Mouse (Mus musculus) intestine, embryonic 14.5 days (tissue): ENCODE measurements around the gene Ikzf2. TPM values are rescaled to one million over a fixed set of nuclear protein-coding genes. Genes with fewer than 3 reads are reported as not detected.

Source experiments
- ATAC-seq: fragments of 200-750 bp; cut with Nextera tagmentation; replicated peaks from 2 replicates; pipeline ENCODE4 v1.8.0; 2017; ENCODE audit warnings: low read depth, moderate number of reproducible peaks, moderate TSS enrichment, moderate library complexity; ENCODE audit not compliant: low FRiP score, low TSS enrichment
- DNase-seq: peaks from one replicate; pipeline ENCODE4 v3.0.0-alpha.2; 2018; ENCODE audit warnings: low spot score
- H3K27ac ChIP-seq: fragments of 300-500 bp; sonication (generic); 2 replicates; pipeline ENCODE4 v1.5.1; 2014; ENCODE audit warnings: low read depth, mild to moderate bottlenecking, control low read depth
- H3K27me3 ChIP-seq: fragments of 300-500 bp; sonication (generic); replicated peaks from 2 replicates; pipeline ENCODE4 v1.6.1; 2014; ENCODE audit warnings: low read length, control low read depth; ENCODE audit not compliant: control insufficient read depth, insufficient read depth
- H3K36me3 ChIP-seq: fragments of 300-500 bp; sonication (generic); 2 replicates; pipeline ENCODE4 v1.6.1; 2014; ENCODE audit warnings: low read length, control low read depth; ENCODE audit not compliant: control insufficient read depth, insufficient read depth
- H3K4me1 ChIP-seq: fragments of 300-500 bp; sonication (generic); replicated peaks from 2 replicates; pipeline ENCODE4 v1.6.1; 2014; ENCODE audit warnings: low read length, control low read depth, mixed read lengths; ENCODE audit not compliant: control insufficient read depth, insufficient read depth
- H3K4me2 ChIP-seq: fragments of 300-500 bp; sonication (generic); 2 replicates; pipeline ENCODE4 v1.6.1; 2014; ENCODE audit warnings: low read length
- H3K4me3 ChIP-seq: fragments of 300-500 bp; sonication (generic); 2 replicates; pipeline ENCODE4 v1.5.1; 2014; ENCODE audit warnings: low read depth, low read length, control low read depth, mixed read lengths
- H3K9ac ChIP-seq: fragments of 300-500 bp; sonication (generic); 2 replicates; pipeline ENCODE4 v1.6.1; 2014; ENCODE audit warnings: mild to moderate bottlenecking, low read length
- H3K9me3 ChIP-seq: fragments of 300-500 bp; sonication (generic); 2 replicates; pipeline ENCODE4 v1.6.1; 2016; ENCODE audit warnings: low read length, control low read depth; ENCODE audit not compliant: control insufficient read depth
- WGBS: fragments of 180-500 bp; shearing (Covaris S2); extraction: QIAGEN DNeasy Blood & Tissue Kit; methylation state at CpG from one replicate; pipeline ENCODE4 v1.1.7; 2014; 5-methylcytosine and 5-hydroxymethylcytosine counted together
- polyA plus RNA-seq: library from polyadenylated mRNA; unstranded; fragments of >200 nt; fragmentation: Nextera tagmentation; extraction: Ambion mirVana; gene quantifications from 2 replicates; pipeline ENCODE4 v1.2.1, GENCODE M21; 2014

The Ikzf2 gene
- polyA plus RNA-seq, 1 experiment from 2014 or later = 4.3 TPM

GRCm38 (mm10) chr1:69656047-69656782 is 30.8 kb downstream of the Ikzf2 start:
- Histone ChIP-seq H3K9ac (no peak overlapping the region), H3K4me3 (no peak overlapping the region), H3K9me3 (no peaks in the 10 kb centered on the region), H3K4me1 (no peaks in the 10 kb centered on the region; the same call in 1 of the 2 replicates), H3K4me2 (no peak overlapping the region), H3K27me3 (no peaks in the 10 kb centered on the region), H3K27ac (no peak overlapping the region), H3K36me3 (no peaks in the 10 kb centered on the region)
- DNase-seq (no peak), ATAC-seq (0 out of 2 replicates have a peak, but pooled peaks have one; percentile 27)
- 50% methylated on average over 5 of the region's 5 CpGs for WGBS

DNA sequence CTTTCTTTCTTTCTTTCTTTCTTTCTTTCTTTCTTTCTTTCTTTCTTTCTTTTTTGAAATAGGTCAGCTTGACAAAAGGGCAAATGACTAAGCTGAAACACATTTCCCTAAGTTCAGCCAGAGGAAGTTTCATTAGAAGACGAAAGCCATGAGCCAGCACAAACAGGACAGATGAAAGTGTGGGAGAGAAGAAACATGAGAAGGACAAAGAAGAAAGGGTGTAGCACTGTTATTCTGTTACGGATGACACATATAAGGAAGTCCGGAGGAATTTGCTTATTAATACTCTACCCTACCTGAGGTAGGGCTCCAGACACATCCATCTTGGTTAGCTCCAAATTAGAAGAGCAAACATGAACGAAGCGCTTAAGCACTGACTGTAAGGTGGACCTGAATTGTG is 31.7 kb downstream of the Ikzf2 start:
- Histone ChIP-seq H3K9me3 (no peaks in the 10 kb centered on the region), H3K27me3 (no peaks in the 10 kb centered on the region), H3K36me3 (no peaks in the 10 kb centered on the region), H3K4me1 (no peaks in the 10 kb centered on the region; the same call in 1 of the 2 replicates), H3K4me3 (no peak overlapping the region), H3K4me2 (no peak overlapping the region), H3K27ac (no peak overlapping the region), H3K9ac (no peak overlapping the region)
- DNase-seq = no peak
- ATAC-seq = no peak
- WGBS = 67% methylated on average over 5 of the region's 5 CpGs

- no peak for ATAC-seq
- H3K27ac ChIP-seq = no peak overlapping the region
- no peaks in the 10 kb centered on the region for H3K9me3 ChIP-seq
- WGBS = 36% methylated on average over 1 of the region's 1 CpGs
- H3K4me1 ChIP-seq = no peaks in the 10 kb centered on the region; the same call in 1 of the 2 replicates
- H3K4me3 ChIP-seq = no peak overlapping the region
- H3K36me3 ChIP-seq = no peaks in the 10 kb centered on the region
- no peak overlapping the region for H3K9ac ChIP-seq
- no peak overlapping the region for H3K4me2 ChIP-seq
- no peak for DNase-seq
- no peaks in the 10 kb centered on the region for H3K27me3 ChIP-seq
Observed at GRCm38 (mm10) chr1:69654955-69655354, 32.1 kb downstream of the Ikzf2 start.

DNA sequence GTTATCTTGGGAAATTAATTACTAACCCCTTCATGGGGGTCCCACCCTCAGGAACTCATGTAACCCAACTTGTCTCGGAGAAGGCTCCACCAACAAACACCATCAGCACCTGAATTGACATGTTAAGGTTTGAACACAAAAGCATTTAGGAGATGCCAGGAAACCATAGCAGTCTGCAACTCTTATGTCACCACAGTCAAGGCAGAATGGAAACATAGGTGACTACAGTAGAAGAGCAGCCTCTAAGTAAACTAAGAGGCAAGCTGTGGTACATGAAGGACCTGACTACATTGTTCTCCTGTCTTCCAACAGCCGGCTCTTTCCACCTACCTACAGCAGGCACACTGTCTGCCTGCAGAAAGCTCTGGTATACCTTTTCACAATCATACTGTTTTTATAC is 33.6 kb downstream of the Ikzf2 start:
- H3K27ac ChIP-seq = no peak overlapping the region
- H3K36me3 ChIP-seq = no peaks in the 10 kb centered on the region
- H3K4me2 ChIP-seq = no peak overlapping the region
- H3K4me1 ChIP-seq = no peaks in the 10 kb centered on the region; the same call in 1 of the 2 replicates
- H3K9ac ChIP-seq = no peak overlapping the region
- H3K27me3 ChIP-seq = no peaks in the 10 kb centered on the region
- H3K4me3 ChIP-seq = no peak overlapping the region
- DNase-seq = no peak
- WGBS = 90% methylated on average over 2 of the region's 2 CpGs
- H3K9me3 ChIP-seq = no peaks in the 10 kb centered on the region
- no peak for ATAC-seq

DNA sequence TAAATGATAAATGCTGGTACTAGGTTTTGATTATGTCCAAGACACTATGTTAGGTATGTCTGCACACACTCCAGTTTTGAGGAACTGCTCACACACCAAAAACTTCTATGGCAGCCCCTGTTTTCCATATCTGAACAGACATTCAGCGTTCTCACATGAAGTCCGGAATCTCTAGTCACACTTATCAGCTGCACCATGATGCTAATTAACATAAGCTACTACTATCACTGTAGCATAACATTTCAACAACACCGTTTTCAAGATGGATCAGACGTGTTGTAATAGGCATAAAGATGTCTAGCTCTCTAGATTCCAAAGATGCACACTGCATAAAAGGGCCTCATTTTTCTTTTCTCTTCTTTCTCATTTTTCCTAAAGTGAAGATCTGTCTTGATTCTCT is 43.9 kb downstream of the Ikzf2 start:
- Histone ChIP-seq H3K4me2 (no peak overlapping the region), H3K9me3 (no peaks in the 10 kb centered on the region), H3K27me3 (no peaks in the 10 kb centered on the region), H3K4me3 (no peak overlapping the region), H3K9ac (no peak overlapping the region), H3K4me1 (no peaks in the 10 kb centered on the region), H3K36me3 (no peaks in the 10 kb centered on the region), H3K27ac (no peak overlapping the region)
- DNase-seq (no peak), ATAC-seq (no peak)
- WGBS = 89% methylated on average over 4 of the region's 4 CpGs

- 87% methylated on average over 6 of the region's 6 CpGs for WGBS
- Histone ChIP-seq H3K4me1 (no peaks in the 10 kb centered on the region), H3K9ac (no peak overlapping the region), H3K36me3 (no peaks in the 10 kb centered on the region), H3K9me3 (no peaks in the 10 kb centered on the region), H3K4me2 (no peak overlapping the region), H3K4me3 (no peak overlapping the region), H3K27ac (no peak overlapping the region), H3K27me3 (no peaks in the 10 kb centered on the region)
- DNase-seq (no peak), ATAC-seq (no peak)
Observed at GRCm38 (mm10) chr1:69641986-69642385, 45.1 kb downstream of the Ikzf2 start.

- no peak for DNase-seq
- Histone ChIP-seq H3K4me1 (no peaks in the 10 kb centered on the region), H3K9ac (no peak overlapping the region), H3K9me3 (no peaks in the 10 kb centered on the region), H3K36me3 (no peaks in the 10 kb centered on the region), H3K4me3 (no peak overlapping the region), H3K27ac (no peak overlapping the region), H3K27me3 (no peaks in the 10 kb centered on the region), H3K4me2 (no peak overlapping the region)
- ATAC-seq = no peak
- WGBS = 79% methylated on average over 8 of the region's 8 CpGs
Observed at GRCm38 (mm10) chr1:69638321-69638720, 48.7 kb downstream of the Ikzf2 start.

- WGBS = 75% methylated on average over 3 of the region's 3 CpGs
- ATAC-seq (no peak), DNase-seq (no peak)
- Histone ChIP-seq H3K9me3 (no peaks in the 10 kb centered on the region), H3K4me3 (no peak overlapping the region), H3K9ac (no peak overlapping the region), H3K4me2 (no peak overlapping the region), H3K36me3 (no peaks in the 10 kb centered on the region), H3K27me3 (no peaks in the 10 kb centered on the region), H3K27ac (no peak overlapping the region), H3K4me1 (no peaks in the 10 kb centered on the region)
Observed at GRCm38 (mm10) chr1:69637907-69638306, 49.1 kb downstream of the Ikzf2 start.

- Histone ChIP-seq H3K4me1 (no peaks in the 10 kb centered on the region), H3K27ac (no peak overlapping the region), H3K4me2 (no peak overlapping the region), H3K4me3 (no peak overlapping the region), H3K9ac (no peak overlapping the region), H3K9me3 (no peaks in the 10 kb centered on the region), H3K27me3 (no peaks in the 10 kb centered on the region), H3K36me3 (no peaks in the 10 kb centered on the region)
- 91% methylated on average over 2 of the region's 2 CpGs for WGBS
- no peak for ATAC-seq
- no peak for DNase-seq
Observed at GRCm38 (mm10) chr1:69634259-69634658, 52.8 kb downstream of the Ikzf2 start.
